ENCODE assay signal across 11 mouse cellular contexts in genomic region chr14:27069434-27070097, GRCm38 (mm10). TPM values are rescaled to one million over a fixed set of nuclear protein-coding genes. Genes with fewer than 3 reads are reported as not detected.
A peak's percentile ranks its signal among the peaks of the same experiment; 100 is the strongest.
DNase-seq lines count a peak whose midpoint lies in the region; ATAC-seq and TF ChIP-seq lines count a peak whose summit lies in the region.
"Had no signal": no experiment of that assay in that cellular context is flagged by ENCODE, and none has a peak within 500 bp of the region (broad histone marks: within the 10 kb centered on the region; RNA-seq: fewer than 3 reads in every experiment).

No protein-coding gene starts in this region.

- H3K4me2 ChIP-seq in hindbrain, embryonic 13.5 days = no peak overlapping the region
- no peak overlapping the region for H3K4me2 ChIP-seq in hindbrain, embryonic 11.5 days (replicated peaks; ENCODE audit: low read depth, low read length)
- H3K4me2 ChIP-seq in limb, embryonic 14.5 days (replicated peaks; ENCODE audit: low read depth, low read length, severe bottlenecking) = peak overlapping the region; percentile 10; the same call in 1 of the 2 replicates

- TF ChIP-seq EP300 in ES-Bruce4 (IDR thresholded peaks at IDR 0.05; ENCODE audit: insufficient read depth, low read depth, low read length) = no peak

- H3K36me3 ChIP-seq in hindbrain, embryonic 13.5 days = no peaks in the 10 kb centered on the region
- no peaks in the 10 kb centered on the region for H3K36me3 ChIP-seq in hindbrain, embryonic 11.5 days (ENCODE audit: control insufficient read depth, insufficient read depth, low read length)
- H3K36me3 ChIP-seq in ES-Bruce4 (ENCODE audit: control insufficient read depth, insufficient read depth, low read length, poor library complexity, severe bottlenecking) = no peaks in the 10 kb centered on the region
- no peaks in the 10 kb centered on the region for H3K36me3 ChIP-seq in limb, embryonic 14.5 days (ENCODE audit: control insufficient read depth, insufficient read depth, low read length)

- no peaks in the 10 kb centered on the region for H3K9me3 ChIP-seq in hindbrain, embryonic 13.5 days
- no peaks in the 10 kb centered on the region for H3K9me3 ChIP-seq in hindbrain, embryonic 11.5 days (ENCODE audit: control insufficient read depth, low read length)
- no peaks in the 10 kb centered on the region for H3K9me3 ChIP-seq in ES-Bruce4 (replicated peaks; ENCODE audit: control insufficient read depth, insufficient read depth, low read length, poor library complexity, severe bottlenecking)
- H3K9me3 ChIP-seq in limb, embryonic 14.5 days (ENCODE audit: control insufficient read depth, low read length) = no peaks in the 10 kb centered on the region

- no peak overlapping the region for H3K9ac ChIP-seq in hindbrain, embryonic 13.5 days
- no peak overlapping the region for H3K9ac ChIP-seq in hindbrain, embryonic 11.5 days (ENCODE audit: low read depth, low read length)
- H3K9ac ChIP-seq in ES-Bruce4 (ENCODE audit: low read depth, poor library complexity, severe bottlenecking) = peak overlapping the region; percentile 40
- no peak overlapping the region for H3K9ac ChIP-seq in limb, embryonic 14.5 days (ENCODE audit: low read depth, low read length, severe bottlenecking)
- H3K9ac ChIP-seq: liver, embryonic 14.5 days had no signal

- H3K27me3 ChIP-seq in hindbrain, embryonic 13.5 days = peaks cover 4% of the 10 kb centered on the region; the same call in 1 of the 2 replicates
- H3K27me3 ChIP-seq in hindbrain, embryonic 11.5 days (ENCODE audit: control insufficient read depth, insufficient read depth, low read length) = no peaks in the 10 kb centered on the region
- no peaks in the 10 kb centered on the region for H3K27me3 ChIP-seq in ES-Bruce4 (ENCODE audit: control insufficient read depth, insufficient read depth, low read length, poor library complexity, severe bottlenecking)
- no peaks in the 10 kb centered on the region for H3K27me3 ChIP-seq in limb, embryonic 14.5 days (ENCODE audit: control insufficient read depth, insufficient read depth, low read length)

- TF ChIP-seq CTCF in ES-Bruce4 (IDR thresholded peaks at IDR 0.05; ENCODE audit: low read depth, low read length) = no peak

- H3K4me1 ChIP-seq in hindbrain, embryonic 13.5 days (replicated peaks) = peaks cover 78% of the 10 kb centered on the region
- peaks cover 11% of the 10 kb centered on the region; the same call in 1 of the 2 replicates for H3K4me1 ChIP-seq in hindbrain, embryonic 11.5 days (replicated peaks; ENCODE audit: control insufficient read depth, insufficient read depth, low read length)
- peaks cover 15% of the 10 kb centered on the region for H3K4me1 ChIP-seq in ES-Bruce4 (ENCODE audit: control insufficient read depth, insufficient read depth, low read length)
- H3K4me1 ChIP-seq in limb, embryonic 14.5 days (ENCODE audit: control insufficient read depth, insufficient read depth, low read length) = peaks cover 90% of the 10 kb centered on the region

- intact Hi-C loops in gastrocnemius, postnatal 36 days (cut with DNase I) = no loop called here

- 39% methylated on average over 8 of the region's 8 CpGs for WGBS in hindbrain, embryonic 13.5 days
- 31% methylated on average over 8 of the region's 8 CpGs for WGBS in hindbrain, embryonic 11.5 days
- 20% methylated on average over 8 of the region's 8 CpGs for WGBS in limb, embryonic 14.5 days

- peak overlapping the region; percentile 13; the same call in 1 of the 2 replicates for H3K27ac ChIP-seq in hindbrain, embryonic 13.5 days
- H3K27ac ChIP-seq in hindbrain, embryonic 11.5 days (ENCODE audit: low read depth, low read length) = no peak overlapping the region
- peak overlapping the region; percentile 99 for H3K27ac ChIP-seq in ES-Bruce4 (ENCODE audit: insufficient read depth, low read length)
- H3K27ac ChIP-seq in limb, embryonic 14.5 days (replicated peaks; ENCODE audit: low read depth, low read length) = peak overlapping the region; percentile 93
- H3K27ac ChIP-seq: liver, embryonic 14.5 days had no signal

- ATAC-seq in hindbrain, embryonic 13.5 days (ENCODE audit: low FRiP score) = no peak
- no peak for ATAC-seq in hindbrain, embryonic 11.5 days (ENCODE audit: low FRiP score)
- no peak for ATAC-seq in limb, embryonic 14.5 days (ENCODE audit: low FRiP score, low read depth)

- TF ChIP-seq POLR2A in ES-Bruce4 (IDR thresholded peaks at IDR 0.05; ENCODE audit: insufficient read depth, low read length) = no peak
- TF ChIP-seq POLR2A in limb, embryonic 14.5 days (IDR thresholded peaks at IDR 0.05; ENCODE audit: borderline replicate concordance, extremely low read depth, insufficient read depth, insufficient read length) = no peak

- H3K4me3 ChIP-seq in hindbrain, embryonic 13.5 days = no peak overlapping the region
- no peak overlapping the region for H3K4me3 ChIP-seq in hindbrain, embryonic 11.5 days (ENCODE audit: low read depth, low read length)
- H3K4me3 ChIP-seq in ES-Bruce4 (ENCODE audit: low read depth, low read length) = no peak overlapping the region
- no peak overlapping the region for H3K4me3 ChIP-seq in limb, embryonic 14.5 days (replicated peaks; ENCODE audit: low read length)

- DNase-seq in hindbrain, embryonic 11.5 days (ENCODE audit: low spot score) = no peak
- DNase-seq in ZHBTc4 (ENCODE audit: low read depth, low spot score) = peak; percentile 49
- DNase-seq in limb, embryonic 14.5 days (ENCODE audit: low spot score) = no peak
- DNase-seq in gastrocnemius, postnatal 36 days = no peak
- no peak for DNase-seq in thymus, postnatal 10 days (ENCODE audit: low spot score in 2 of 2)
- DNase-seq: gastrocnemius, postnatal 10 days; kidney, postnatal 25 days; right cerebral cortex, postnatal 14 days had no signal

RNA-seq across cellular contexts. Expression of gene Il17rd, which starts 30.8 kb away (rescaled TPM):
- 2.8 and 3.4 TPM in 2 replicates for polyA plus RNA-seq in hindbrain, embryonic 13.5 days (2015; fragmentation: Nextera tagmentation; extraction: Ambion mirVana)
- 5.3 and 5.7 TPM in 2 replicates for polyA plus RNA-seq in hindbrain, embryonic 11.5 days (2014; fragmentation: Nextera tagmentation; extraction: Ambion mirVana)
- polyA plus RNA-seq in ES-Bruce4 (2011; ENCODE audit: insufficient read depth, insufficient read length, low read depth, missing spikeins) = 47.3 and 48.9 TPM in 2 replicates
- 15.4 and 19.1 TPM in 2 replicates for polyA plus RNA-seq in limb, embryonic 14.5 days (2012; rRNA removed)
- polyA plus RNA-seq in limb, embryonic 14.5 days (2014; fragmentation: Nextera tagmentation; extraction: Ambion mirVana) = 6.0 and 9.3 TPM in 2 replicates
- 1 to 10 TPM; 2.5 TPM for total RNA-seq in gastrocnemius, postnatal 36 days (2021)

RNA-seq across cellular contexts. Expression of gene Arhgef3, which starts 45.1 kb away (rescaled TPM):
- polyA plus RNA-seq in hindbrain, embryonic 13.5 days (2015; fragmentation: Nextera tagmentation; extraction: Ambion mirVana) = 6.1 and 6.2 TPM in 2 replicates
- polyA plus RNA-seq in hindbrain, embryonic 11.5 days (2014; fragmentation: Nextera tagmentation; extraction: Ambion mirVana) = 3.5 and 4.4 TPM in 2 replicates
- polyA plus RNA-seq in ES-Bruce4 (2011; ENCODE audit: insufficient read depth, insufficient read length, low read depth, missing spikeins) = 2.2 and 2.6 TPM in 2 replicates
- 14.3 and 14.8 TPM in 2 replicates for polyA plus RNA-seq in limb, embryonic 14.5 days (2012; rRNA removed)
- polyA plus RNA-seq in limb, embryonic 14.5 days (2014; fragmentation: Nextera tagmentation; extraction: Ambion mirVana) = 22.5 and 26.1 TPM in 2 replicates
- 10 to 100 TPM in 1 of 2 experiments, 1 to 10 TPM in 1; 8.7 to 10.1 TPM for total RNA-seq in gastrocnemius, postnatal 36 days (2021)
